8 mouse cellular contexts compared by ENCODE assay signal in the genomic region with DNA sequence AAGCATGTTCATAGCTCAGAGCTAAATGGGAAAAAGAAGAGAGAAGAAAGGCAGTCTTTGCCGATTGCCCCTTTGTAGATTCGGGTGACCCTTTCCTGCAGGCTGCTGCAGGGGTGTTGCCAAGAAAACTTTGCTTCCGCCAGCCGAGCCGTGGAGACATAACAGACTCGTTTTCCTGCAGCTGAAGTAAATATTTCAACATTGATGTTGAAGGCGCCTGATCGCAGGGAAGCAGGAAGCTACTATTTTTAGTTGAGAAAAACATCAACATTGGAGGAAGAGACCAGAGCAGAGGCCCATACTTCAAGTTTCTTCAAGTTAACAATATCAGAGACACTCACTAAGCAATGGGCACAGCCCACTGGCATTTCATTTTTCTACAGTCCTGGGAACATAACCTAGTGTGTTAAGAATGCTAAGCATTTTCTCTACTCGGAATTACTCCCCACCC.
DNase-seq lines count a peak whose midpoint lies in the region; ATAC-seq and TF ChIP-seq lines count a peak whose summit lies in the region.

No protein-coding gene starts in this region.

- WGBS in limb, embryonic 13.5 days: 32% methylated on average over 9 of the region's 9 CpGs
- 49% methylated on average over 9 of the region's 9 CpGs for WGBS in midbrain, embryonic 14.5 days

- TF ChIP-seq POLR2A in embryonic fibroblast, embryonic 13.5 days (IDR thresholded peaks at IDR 0.05; ENCODE audit: low read depth, low read length): no peak

- H3K27ac ChIP-seq in left cerebral cortex, adult 2 months: peak overlapping the region; percentile 60
- peak overlapping the region; percentile 42 for H3K27ac ChIP-seq in embryonic fibroblast, embryonic 13.5 days (ENCODE audit: insufficient read depth, low read length)
- peak overlapping the region; percentile 58; the same call in 1 of the 2 replicates for H3K27ac ChIP-seq in limb, embryonic 13.5 days
- no peak overlapping the region for H3K27ac ChIP-seq in midbrain, embryonic 14.5 days (replicated peaks; ENCODE audit: low read depth, low read length)

- H3K4me2 ChIP-seq in limb, embryonic 13.5 days (replicated peaks): no peak overlapping the region
- no peak overlapping the region for H3K4me2 ChIP-seq in midbrain, embryonic 14.5 days (ENCODE audit: low read length)

- H3K4me1 ChIP-seq in embryonic fibroblast, embryonic 13.5 days (ENCODE audit: control insufficient read depth, insufficient read depth, low read length): peaks cover 12% of the 10 kb centered on the region; the same call in 1 of the 2 replicates
- peaks cover 14% of the 10 kb centered on the region for H3K4me1 ChIP-seq in limb, embryonic 13.5 days
- H3K4me1 ChIP-seq in midbrain, embryonic 14.5 days (ENCODE audit: control insufficient read depth, insufficient read depth, low read length): peaks cover 8% of the 10 kb centered on the region; the same call in 1 of the 2 replicates

- ATAC-seq in limb, embryonic 13.5 days (ENCODE audit: low FRiP score, low read depth): no peak
- no peak for ATAC-seq in midbrain, embryonic 14.5 days (ENCODE audit: low FRiP score, low TSS enrichment)

- intact Hi-C loops in left cerebral cortex, adult 2 months (cut with DNase I): no loop called here
- intact Hi-C loops in heart, postnatal 36 days (cut with DNase I): loop anchor here (2.0 to 5.0 kb wide), 2 partner anchors 106 to 252 kb away; no protein-coding TSS in a partner anchor

- DNase-seq in left cerebral cortex, adult 2 months (ENCODE audit: extremely low spot score in 1 of 2, low spot score in 2 of 2): peak in 1 of 2 experiments; percentile 38
- no peak for DNase-seq in left cerebral cortex, adult 18-20 months (ENCODE audit: low spot score in 2 of 2)
- peak; percentile 69 to 78 for DNase-seq in heart, postnatal 36 days
- peak; percentile 64 for DNase-seq in midbrain, embryonic 14.5 days
- peak; percentile 37 to 40 for DNase-seq in thymus, postnatal 36 days
- no peak for DNase-seq in left cerebral cortex, adult 11 months (ENCODE audit: low spot score)

- H3K27me3 ChIP-seq in limb, embryonic 13.5 days: no peaks in the 10 kb centered on the region
- no peaks in the 10 kb centered on the region for H3K27me3 ChIP-seq in midbrain, embryonic 14.5 days (ENCODE audit: control insufficient read depth, insufficient read depth, low read length)

- H3K36me3 ChIP-seq in limb, embryonic 13.5 days: no peaks in the 10 kb centered on the region
- no peaks in the 10 kb centered on the region for H3K36me3 ChIP-seq in midbrain, embryonic 14.5 days (ENCODE audit: control insufficient read depth, insufficient read depth, low read length)

- TF ChIP-seq CTCF in left cerebral cortex, adult 2 months (IDR thresholded peaks at IDR 0.05): no peak
- TF ChIP-seq CTCF in embryonic fibroblast, embryonic 13.5 days (IDR thresholded peaks at IDR 0.05; ENCODE audit: borderline replicate concordance, insufficient read depth, low read length): no peak

- no peak overlapping the region for H3K4me3 ChIP-seq in left cerebral cortex, adult 2 months
- H3K4me3 ChIP-seq in embryonic fibroblast, embryonic 13.5 days (ENCODE audit: insufficient read depth, low read length): no peak overlapping the region
- no peak overlapping the region for H3K4me3 ChIP-seq in limb, embryonic 13.5 days
- H3K4me3 ChIP-seq in midbrain, embryonic 14.5 days (replicated peaks; ENCODE audit: low read depth, low read length): no peak overlapping the region

- no peak overlapping the region for H3K9ac ChIP-seq in limb, embryonic 13.5 days
- no peak overlapping the region for H3K9ac ChIP-seq in midbrain, embryonic 14.5 days (replicated peaks; ENCODE audit: low read length)

- H3K9me3 ChIP-seq in limb, embryonic 13.5 days: no peaks in the 10 kb centered on the region
- H3K9me3 ChIP-seq in midbrain, embryonic 14.5 days (ENCODE audit: control insufficient read depth, low read length): no peaks in the 10 kb centered on the region

Comparison
In these comparisons a context has a peak if more than half of its experiments do, and no peak if none do; other contexts are left out.
1. DNase-seq: peak in heart, postnatal 36 days (2 of 2), midbrain, embryonic 14.5 days (single experiment) and thymus, postnatal 36 days (2 of 2); none in left cerebral cortex, adult 18-20 months (0 of 2) and left cerebral cortex, adult 11 months (single experiment).